Mouse (Mus musculus) heart, adult 10 weeks (tissue): ENCODE results near the gene Pard6a. TPM values are rescaled to one million over a fixed set of nuclear protein-coding genes. Genes with fewer than 3 reads are reported as not detected.

Experiments used
- polyA plus RNA-seq: library from polyadenylated mRNA; stranded (reverse); fragments of 350-450 nt; fragmentation: Illumina TruSeq; extraction: RNeasy Lipid Tissue Mini Kit (QIAGEN cat#74804); gene quantifications from one replicate; pipeline ENCODE4 v1.2.3, GENCODE M21; 2014; ENCODE audit warnings: low read depth, low replicate concordance

Gene Pard6a
- 13.2 TPM for polyA plus RNA-seq

DNA sequence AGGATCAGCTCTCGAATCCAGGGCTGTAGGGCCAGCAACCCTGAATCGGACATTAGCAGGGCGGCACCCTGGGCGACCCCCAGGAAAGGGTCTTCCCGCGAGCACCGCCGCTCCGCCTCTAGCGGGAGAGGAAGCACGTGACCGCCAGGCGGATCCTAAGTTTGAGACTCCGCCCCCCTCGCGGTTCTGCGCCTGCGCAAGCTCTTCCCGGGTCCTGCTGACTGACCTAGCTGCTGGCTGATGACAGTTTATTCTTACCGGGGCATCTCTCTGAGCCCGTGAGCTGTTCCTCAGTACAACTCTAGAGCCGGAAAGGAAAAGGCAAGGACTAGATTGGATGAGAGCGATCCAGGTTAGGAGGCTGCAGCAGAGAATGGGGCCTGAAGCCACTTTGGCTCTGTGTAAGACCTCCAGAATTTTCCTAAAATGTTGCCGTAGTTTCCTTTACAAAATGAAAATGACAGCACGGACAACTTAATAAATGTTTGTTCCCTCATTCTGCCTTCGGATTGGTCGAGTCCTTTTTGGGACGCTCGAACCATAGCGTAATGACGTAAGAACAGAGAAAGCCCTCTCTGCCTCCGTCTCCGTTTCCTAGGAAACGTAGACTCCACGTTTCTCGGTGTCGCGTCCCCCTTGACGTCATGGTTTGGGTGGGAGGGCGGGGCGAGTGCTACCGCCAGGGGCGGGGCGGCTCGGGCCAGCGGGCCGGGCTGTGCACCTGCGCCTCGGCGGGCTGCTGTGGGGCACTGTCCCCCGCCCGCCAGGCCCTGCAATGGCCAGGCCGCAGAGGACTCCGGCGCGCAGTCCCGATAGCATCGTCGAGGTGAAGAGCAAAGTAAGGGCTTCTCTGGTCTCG is at the start of gene Pard6a, which contains the start of gene Acd:
Gene Pard6a (plus strand): TSS at position 183 of the 859 bp plus-strand sequence.
Gene Acd (minus strand): TSS at position 137 of the 859 bp plus-strand sequence.

DNA sequence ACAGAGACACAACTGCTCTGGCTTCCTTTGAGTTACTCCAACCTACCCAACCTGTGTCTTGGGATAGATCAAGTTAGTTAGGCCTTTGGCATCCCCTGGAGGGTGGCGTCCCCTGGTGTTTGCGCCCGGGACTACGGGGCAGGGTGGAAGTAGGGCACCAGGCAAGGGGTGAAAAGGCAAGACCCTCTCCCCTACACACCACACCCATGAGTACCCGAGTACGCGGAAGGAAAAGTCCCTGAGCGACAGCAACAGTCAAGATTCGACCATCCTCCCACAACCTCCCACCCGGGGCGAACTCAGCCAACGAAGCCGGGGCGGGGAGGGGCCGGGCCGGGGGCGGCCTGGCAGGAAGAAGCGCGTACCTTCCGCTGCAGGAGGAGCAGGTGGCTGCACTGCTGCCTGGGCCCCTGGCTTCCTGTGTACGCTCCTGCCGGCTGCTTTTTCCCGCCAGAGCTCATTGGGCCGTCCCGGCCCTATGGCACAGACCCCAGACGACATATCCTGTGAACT is 15.1 kb upstream of the Pard6a start, which contains the start of gene Carmil2:
Gene Carmil2 (plus strand): TSS at position 479 of the 513 bp plus-strand sequence.

DNA sequence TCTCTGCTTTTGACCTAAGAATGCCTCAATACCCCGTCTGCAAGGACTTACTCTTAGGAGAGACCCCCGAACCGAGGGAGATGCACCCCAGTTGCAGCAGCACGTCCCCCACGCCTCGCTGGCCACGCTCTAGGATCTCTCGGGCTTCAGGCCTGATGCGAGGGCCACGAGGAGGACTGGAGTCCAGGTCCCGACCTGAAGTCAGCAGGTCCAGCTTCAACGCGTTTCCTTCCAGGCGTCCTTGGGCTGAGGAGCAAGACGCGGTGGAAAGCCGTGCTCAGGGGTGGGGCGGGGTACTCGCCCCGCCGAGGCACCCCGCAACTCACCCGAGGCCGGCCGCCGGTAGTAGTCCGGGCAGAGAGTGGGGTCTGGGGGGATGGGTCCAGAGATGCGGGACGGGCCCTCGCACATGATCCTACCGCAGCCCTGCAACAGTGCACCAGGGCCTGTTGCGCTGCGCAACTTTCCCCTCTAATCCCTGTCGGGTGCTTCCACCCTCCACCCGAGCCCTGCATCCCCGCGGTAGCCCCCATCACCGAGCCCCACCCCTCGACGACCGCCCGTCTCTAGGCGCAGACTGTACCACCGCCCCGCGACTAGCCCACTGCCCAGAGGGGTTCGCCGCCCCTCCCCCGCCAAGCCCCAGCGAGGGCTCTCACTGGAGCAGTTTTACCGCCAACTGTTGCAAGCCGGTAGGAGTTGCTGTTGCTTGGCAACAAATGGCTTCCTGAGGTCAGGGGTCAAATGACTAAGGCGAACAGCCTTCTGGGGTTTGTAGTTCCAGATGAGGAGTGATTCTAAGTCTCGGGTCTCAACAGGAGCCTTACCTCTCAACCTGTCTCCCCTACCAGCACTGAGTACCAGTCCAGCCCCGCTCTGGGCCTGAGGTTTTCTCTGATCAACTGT is 6.8 kb downstream of the Pard6a start, which contains the start of the genes 4933405L10Rik and Enkd1:
Gene 4933405L10Rik (plus strand): TSS at position 158 of the 906 bp plus-strand sequence.
Gene Enkd1 (minus strand): TSS at position 713 of the 906 bp plus-strand sequence.

Other genes starting within 250 kb of the Pard6a start
- 66.4 TPM for gene Tppp3, start 229.6 kb upstream of the Pard6a start, polyA plus RNA-seq
- gene Zdhhc1, start 204.2 kb upstream of the Pard6a start, polyA plus RNA-seq, result 23.5 TPM
- gene Hsd11b2, start 182.4 kb upstream of the Pard6a start, polyA plus RNA-seq, result not detected
- gene Atp6v0d1, start 135.1 kb upstream of the Pard6a start, polyA plus RNA-seq, result 51.3 TPM
- 39.6 TPM for gene Ripor1, start 95.9 kb upstream of the Pard6a start, polyA plus RNA-seq
- gene Ctcf, start 64.6 kb upstream of the Pard6a start, polyA plus RNA-seq, result 38.0 TPM
- not detected for gene Agrp, start 63.8 kb upstream of the Pard6a start, polyA plus RNA-seq
- gene Carmil2, start 14.9 kb upstream of the Pard6a start, polyA plus RNA-seq, result 0.29 TPM
- gene Acd, start within 50 bp of the Pard6a start, polyA plus RNA-seq, result 14.5 TPM
- not detected for gene 4933405L10Rik, start 6.5 kb downstream of the Pard6a start, polyA plus RNA-seq
- gene Enkd1, start 7.1 kb downstream of the Pard6a start, polyA plus RNA-seq, result 1.3 TPM
- 3.5 TPM for gene Gfod2, start 57.5 kb downstream of the Pard6a start, polyA plus RNA-seq
- 17.0 TPM for gene Ranbp10, start 126.2 kb downstream of the Pard6a start, polyA plus RNA-seq
- not detected for gene Tsnaxip1, start 126.6 kb downstream of the Pard6a start, polyA plus RNA-seq
- gene Cenpt, start 152.1 kb downstream of the Pard6a start, polyA plus RNA-seq, result 3.3 TPM
- gene Thap11, start 154.0 kb downstream of the Pard6a start, polyA plus RNA-seq, result 30.4 TPM
- 108 TPM for gene Nutf2, start 159.4 kb downstream of the Pard6a start, polyA plus RNA-seq
- gene Edc4, start 179.7 kb downstream of the Pard6a start, polyA plus RNA-seq, result 29.2 TPM
- gene Nrn1l, start 192.4 kb downstream of the Pard6a start, polyA plus RNA-seq, result not detected
- gene Pskh1, start 199.3 kb downstream of the Pard6a start, polyA plus RNA-seq, result 18.1 TPM
- not detected for gene Ctrl, start 232.7 kb downstream of the Pard6a start, polyA plus RNA-seq
- 68.7 TPM for gene Psmb10, start 237.3 kb downstream of the Pard6a start, polyA plus RNA-seq
- gene Lcat, start 242.2 kb downstream of the Pard6a start, polyA plus RNA-seq, result 2.0 TPM